Mouse (Mus musculus): ENCODE data around the gene Plagl1.

DNA sequence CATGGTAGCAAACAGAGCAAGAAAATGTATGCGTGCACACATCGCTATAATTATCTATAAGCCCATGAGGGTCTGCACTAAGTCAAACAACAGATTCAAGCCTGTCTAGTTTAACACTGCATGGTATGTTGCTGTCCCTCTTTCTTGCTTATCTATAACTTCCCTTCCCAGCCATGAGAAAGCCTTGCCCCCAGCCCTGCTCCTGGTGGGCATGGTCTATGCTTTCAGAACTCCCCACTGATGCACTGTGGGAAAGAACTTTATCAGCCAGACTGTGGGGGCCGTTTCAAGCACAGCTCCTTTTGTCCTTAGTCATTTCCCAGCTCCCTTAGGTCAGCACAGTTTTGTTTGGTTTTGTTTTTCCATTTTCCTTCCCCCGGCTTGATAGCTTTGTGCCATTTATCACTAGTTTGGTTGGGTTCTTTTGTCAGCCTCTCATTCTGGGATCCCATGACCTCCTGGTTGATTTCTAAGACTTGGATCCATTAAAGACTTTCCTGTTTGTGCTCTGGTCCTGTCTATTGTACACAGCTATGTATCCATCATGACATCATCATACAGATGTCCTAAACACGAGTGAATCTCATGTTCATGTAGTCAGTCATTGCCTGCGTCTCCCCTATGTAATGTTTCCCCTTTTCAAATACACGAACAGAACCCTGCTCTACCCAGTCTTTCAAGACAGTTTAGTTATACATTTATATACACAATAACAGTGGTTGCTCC is 16.7 kb downstream of the Plagl1 start:
- no peak for TF ChIP-seq CTCF (IDR thresholded peaks at IDR 0.05; ENCODE audit: low read depth)
- TF ChIP-seq EP300 (optimal IDR thresholded peaks at IDR 0.05), result no peak
